Mouse (Mus musculus): Measurements from ENCODE around the gene Traf3ip1. TPM values are rescaled to one million over a fixed set of nuclear protein-coding genes. Genes with fewer than 3 reads are reported as not detected.

The Traf3ip1 gene
- total and polyA plus RNA-seq, 3 experiments: 5.0 to 7.5 (median 5.9) TPM

DNA sequence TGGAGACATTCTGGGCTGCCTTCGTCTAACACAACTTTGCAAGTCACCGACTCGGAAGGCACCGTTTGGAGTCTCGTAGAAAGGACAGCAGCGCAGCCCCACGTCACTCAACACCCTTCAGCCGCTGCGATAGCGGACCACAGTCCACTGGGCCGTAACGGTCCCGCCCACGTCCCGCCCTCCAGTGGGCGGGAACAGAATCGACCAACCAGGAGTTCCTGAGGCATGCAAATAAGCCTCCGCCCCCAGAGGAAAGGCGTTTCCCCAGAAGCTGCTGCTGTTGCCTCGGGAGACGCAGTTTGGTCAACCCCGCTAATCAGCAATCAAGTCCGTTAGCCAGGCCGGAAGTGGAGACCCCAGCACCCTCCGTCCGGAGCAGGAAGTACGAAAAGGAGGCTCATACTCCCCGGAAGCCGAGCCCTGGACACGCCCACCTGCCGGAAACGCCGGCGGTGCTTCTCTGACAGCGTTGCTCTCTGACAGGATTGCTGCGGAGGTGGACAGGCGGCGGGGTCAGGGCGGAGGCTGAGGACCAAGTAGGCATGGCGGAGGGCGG, 45.9 kb downstream of the Traf3ip1 start, which contains the start of gene Asb1:
Asb1 (plus strand) TSS at position 274 of the 556 bp plus-strand sequence.
- Histone ChIP-seq H3K27ac (ENCODE audit: insufficient read depth, low read depth) (no peak within 1 kb of the TSS), H3K9ac (ENCODE audit: insufficient read depth, low read depth) (peak within 1 kb of the TSS; percentile 90), H3K4me1 (ENCODE audit: control insufficient read depth in 1 of 2, insufficient read depth in 2 of 2) (peaks cover 0 to 35% of the 10 kb centered on the region in 2 experiments; a peak in 3 of 4 replicates), H3K79me2 (replicated peaks; ENCODE audit: control insufficient read depth, extremely low read depth, insufficient read depth, poor library complexity, severe bottlenecking) (no peaks in the 10 kb centered on the region), H3K4me3 (replicated peaks in 1 of 3; ENCODE audit: low read depth in 2 of 3, low read length in 2 of 3, poor library complexity in 1 of 3) (peak within 1 kb of the TSS; percentile 76 to 96 (median 83)), H3K9me3 (replicated peaks; ENCODE audit: low read length) (no peaks in the 10 kb centered on the region), H3K4me2 (ENCODE audit: insufficient read depth, low read depth, poor library complexity, severe bottlenecking) (peak within 1 kb of the TSS; percentile 86), H3K36me3 (replicated peaks in 1 of 2; ENCODE audit: control insufficient read depth in 1 of 2, insufficient read depth in 1 of 2, low read length in 1 of 2) (peaks cover 0 to 13% of the 10 kb centered on the region in 2 experiments), H3K27me3 (replicated peaks) (no peaks in the 10 kb centered on the region)
- in situ Hi-C loops (cut with MboI; ENCODE audit: low pct_ligation_motif_present, low pct_unique_long_range_greater_than_20kb, low sequenced_read_pairs): no loop called here
- DNase-seq (ENCODE audit: extremely low read depth): peak; percentile 99
- dilution Hi-C loops (cut with MboI; ENCODE audit: extremely low pct_ligation_motif_present, extremely low pct_unique_long_range_greater_than_20kb, low sequenced_read_pairs): no loop called here
- TF ChIP-seq SMC3 (IDR thresholded peaks at IDR 0.05; ENCODE audit: low read depth, low read length): no peak
- peak; percentile 47; the same call in 1 of the 2 replicates for TF ChIP-seq ZMIZ1 (IDR thresholded peaks at IDR 0.05; ENCODE audit: low read depth, low read length)
- peak; percentile 92 for TF ChIP-seq MAZ (IDR thresholded peaks at IDR 0.05; ENCODE audit: low read depth, low read length)
- TF ChIP-seq MEF2A (IDR thresholded peaks at IDR 0.05; ENCODE audit: borderline replicate concordance, low read depth, low read length): peak; percentile 54; the same call in 1 of the 2 replicates
- no peak for TF ChIP-seq ZC3H11A (IDR thresholded peaks at IDR 0.05; ENCODE audit: low read depth, low read length)
- TF ChIP-seq PAX5 (IDR thresholded peaks at IDR 0.05; ENCODE audit: low read length): no peak
- no peak for TF ChIP-seq JUN (IDR thresholded peaks at IDR 0.05; ENCODE audit: insufficient read depth, low read depth, low read length)
- TF ChIP-seq POLR2AphosphoS2 (IDR thresholded peaks at IDR 0.05; ENCODE audit: low read depth, low read length): no peak
- peak; percentile 82 for TF ChIP-seq HCFC1 (IDR thresholded peaks at IDR 0.05; ENCODE audit: low read depth, low read length)
- no peak for TF ChIP-seq ZKSCAN1 (IDR thresholded peaks at IDR 0.05; ENCODE audit: borderline replicate concordance, low read depth, low read length)
- peak; percentile 39 for TF ChIP-seq NELFE (IDR thresholded peaks at IDR 0.05; ENCODE audit: low read depth, low read length)
- TF ChIP-seq RAD21 (IDR thresholded peaks at IDR 0.05; ENCODE audit: low read depth, low read length): no peak
- peak; percentile 92 for TF ChIP-seq MXI1 (IDR thresholded peaks at IDR 0.05; ENCODE audit: low read depth, low read length)
- no peak for TF ChIP-seq EP300 (IDR thresholded peaks at IDR 0.05; ENCODE audit: low read length)
- peak; percentile 96 for TF ChIP-seq SIN3A (IDR thresholded peaks at IDR 0.05; ENCODE audit: low read length)
- TF ChIP-seq TBP (conservative IDR thresholded peaks at IDR 0.05; ENCODE audit: low read depth, low read length): no peak
- TF ChIP-seq GABPA (IDR thresholded peaks at IDR 0.05; ENCODE audit: insufficient replicate concordance, low read depth, low read length): no peak
- TF ChIP-seq CHD2 (IDR thresholded peaks at IDR 0.05; ENCODE audit: low read length): no peak
- TF ChIP-seq JUND (conservative IDR thresholded peaks at IDR 0.05; ENCODE audit: low read depth, low read length): no peak
- TF ChIP-seq IRF4 (IDR thresholded peaks at IDR 0.05; ENCODE audit: low read depth, low read length): peak; percentile 63; the same call in 1 of the 2 replicates
- 0 out of 2 replicates have a peak, but pooled peaks have one; percentile 6 for TF ChIP-seq UBTF (IDR thresholded peaks at IDR 0.05; ENCODE audit: low read depth, low read length)
- no peak for TF ChIP-seq CTCF (conservative IDR thresholded peaks at IDR 0.05 in 1 of 2, IDR thresholded peaks at IDR 0.05 in 1 of 2; ENCODE audit: low read depth in 2 of 2, low read length in 2 of 2)
- TF ChIP-seq ZNF384 (IDR thresholded peaks at IDR 0.05; ENCODE audit: low read depth, low read length): no peak
- TF ChIP-seq MYC (IDR thresholded peaks at IDR 0.05; ENCODE audit: low read depth, low read length): no peak
- peak; percentile 98 for TF ChIP-seq ELF1 (IDR thresholded peaks at IDR 0.05; ENCODE audit: low read depth, low read length)
- peak; percentile 39; the same call in 1 of the 2 replicates for TF ChIP-seq MAX (IDR thresholded peaks at IDR 0.05; ENCODE audit: low read length)
- TF ChIP-seq TCF12 (IDR thresholded peaks at IDR 0.05; ENCODE audit: low read depth, low read length): peak; percentile 65; the same call in 1 of the 2 replicates
- TF ChIP-seq E2F4 (IDR thresholded peaks at IDR 0.05; ENCODE audit: insufficient replicate concordance, low read depth, low read length): peak; percentile 92; the same call in 1 of the 2 replicates
- peak; percentile 74 for TF ChIP-seq POLR2A (IDR thresholded peaks at IDR 0.05; ENCODE audit: low read depth, low read length)
- TF ChIP-seq NRF1 (IDR thresholded peaks at IDR 0.05; ENCODE audit: low read depth, low read length): 0 out of 2 replicates have a peak, but pooled peaks have one; percentile 31

Data from CH12.LX (cell line).